Mouse (Mus musculus): ENCODE measurements at regions not wholly inside any gene's neighbourhood (a gene's known extent, or its start where the extent isn't known, plus 50 kb on each side); places are given as distances from the start of the nearest gene placed in this dataset.
A peak's percentile ranks its signal among the peaks of the same experiment; 100 is the strongest.

DNA sequence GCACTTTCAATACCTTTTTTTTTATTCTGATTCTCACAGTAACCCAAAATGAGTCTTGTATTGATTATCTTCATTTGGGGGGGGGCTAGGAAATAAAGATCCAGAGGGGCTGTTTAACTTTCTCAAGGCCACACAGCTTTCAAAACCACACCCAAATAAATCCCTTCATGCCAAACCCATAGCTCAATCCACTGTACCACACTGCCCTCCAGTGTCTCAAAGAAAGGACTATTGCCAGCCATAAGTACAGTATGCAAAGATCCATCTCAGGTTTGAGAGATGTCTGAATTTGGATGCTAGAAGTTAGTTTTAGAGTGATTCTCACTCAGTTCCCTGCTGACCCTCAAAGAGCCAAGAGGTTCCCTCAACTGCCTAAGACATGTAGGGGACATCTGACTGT, 120.1 kb upstream of the Gm26657 start:
- no peak for DNase-seq (ENCODE audit: low read depth)

DNA sequence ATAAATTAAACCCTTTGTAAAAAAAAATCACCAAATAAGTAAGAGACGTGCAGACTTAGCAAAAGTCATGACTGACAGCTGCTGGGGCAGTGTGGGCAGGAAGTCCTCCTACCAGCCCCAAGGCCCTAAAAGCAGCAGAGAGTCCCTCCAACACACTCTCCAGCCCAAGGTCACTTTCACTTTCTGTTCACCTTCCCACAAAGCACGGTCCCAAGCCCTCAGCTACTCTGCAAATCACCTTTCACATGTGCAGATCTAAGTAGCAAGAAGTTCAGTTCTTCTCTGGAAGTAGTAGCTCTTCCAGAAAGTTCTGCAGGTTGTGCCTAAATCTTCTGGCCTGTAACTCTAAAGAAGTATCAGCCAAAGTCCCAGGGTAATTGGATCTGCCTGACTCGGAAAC, 120.8 kb upstream of the Gm26657 start:
- DNase-seq (ENCODE audit: low read depth) = no peak

DNA sequence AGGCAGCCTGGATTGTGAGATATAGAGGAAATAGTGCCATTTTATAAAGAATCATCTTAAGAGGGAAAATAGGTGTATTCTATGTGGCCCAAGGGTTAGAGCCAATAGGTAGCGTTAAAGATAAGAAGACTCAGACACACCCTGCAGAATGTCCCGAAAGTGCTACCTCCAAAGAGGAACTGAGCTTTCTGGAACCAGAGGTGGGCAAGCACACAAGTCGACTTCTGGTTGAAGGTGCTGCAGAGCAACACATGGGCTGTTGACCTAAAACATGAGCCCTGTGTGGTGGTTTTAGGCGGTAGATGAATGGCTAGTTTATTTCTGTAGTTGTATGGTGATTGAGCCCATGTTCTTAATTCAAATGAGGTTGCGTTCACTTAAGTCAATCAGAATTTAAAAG, 121.4 kb upstream of the Gm26657 start:
- DNase-seq (ENCODE audit: low read depth) = no peak

DNA sequence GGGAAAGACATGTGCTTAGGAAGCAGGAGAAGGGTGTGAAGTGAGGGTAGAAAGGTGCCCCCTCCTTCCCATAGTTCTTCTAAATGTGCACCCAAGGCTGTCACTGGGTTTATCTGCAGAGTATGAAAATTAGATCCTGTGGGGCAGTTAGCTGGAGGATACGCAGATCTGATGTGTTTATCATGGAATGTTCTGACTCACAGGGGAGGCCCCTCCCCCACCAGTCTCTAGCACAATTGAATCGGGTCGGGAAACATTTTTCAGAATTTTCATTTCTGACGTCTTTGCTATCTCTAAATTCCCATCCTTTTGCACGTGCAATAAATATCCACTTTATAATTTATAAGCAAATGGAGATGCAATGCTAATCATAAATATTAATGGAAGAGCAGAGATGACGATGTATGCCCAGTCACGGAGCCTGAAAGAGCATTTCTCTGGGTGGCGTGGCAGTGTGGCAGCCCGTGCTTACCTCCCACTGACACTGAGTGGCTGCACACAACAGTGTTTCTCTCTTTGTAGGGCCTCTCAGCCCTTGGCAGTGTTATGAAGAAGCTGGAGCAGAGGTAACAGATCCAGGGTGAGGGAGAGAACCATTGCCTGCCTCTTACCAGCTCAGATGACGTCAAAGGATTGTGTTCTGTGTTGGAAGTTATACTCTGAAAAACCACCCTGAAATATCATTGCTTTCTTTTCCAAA, 122.1 kb upstream of the Gm26657 start:
- no peak for DNase-seq (ENCODE audit: low read depth)

DNA sequence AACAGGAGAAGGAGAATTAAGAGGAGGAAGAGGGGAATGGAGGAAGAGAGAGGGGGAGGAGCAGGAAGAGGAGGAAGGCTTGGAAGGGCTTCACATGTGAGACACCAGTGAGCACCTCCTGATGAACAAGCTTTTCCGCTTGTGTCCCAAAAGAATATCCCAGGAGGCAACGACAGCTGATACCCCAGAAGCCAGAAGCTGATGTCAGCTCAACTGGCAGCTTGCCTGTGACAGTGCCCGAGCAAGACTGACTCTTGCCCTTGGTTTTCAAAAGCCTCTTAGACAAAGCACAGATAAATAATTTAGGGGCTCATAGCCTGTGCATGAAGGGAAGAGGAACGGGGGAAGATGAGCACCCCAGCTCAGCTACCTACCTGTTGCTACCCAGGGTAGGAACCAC, 127.5 kb upstream of the Gm26657 start:
- no peak for DNase-seq (ENCODE audit: low read depth)

DNA sequence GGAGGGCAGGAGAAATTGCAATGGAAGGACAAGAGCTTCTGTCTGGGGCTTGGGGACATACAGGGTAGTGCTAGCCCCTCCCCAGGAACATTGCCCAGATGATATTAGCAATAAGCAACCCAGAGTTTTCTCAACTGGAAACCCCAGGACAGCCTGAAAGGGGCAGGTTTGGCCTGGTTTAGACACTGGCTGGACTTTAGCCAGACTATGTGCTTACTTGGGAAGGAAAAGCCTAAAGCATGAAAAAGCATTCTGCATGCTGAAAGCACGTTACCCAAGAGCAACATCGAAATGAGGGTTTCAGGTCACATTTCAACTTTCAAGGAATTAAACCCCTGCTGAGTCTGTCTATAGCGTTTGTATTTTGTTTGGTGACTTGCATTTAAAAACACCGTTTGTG, 128.1 kb upstream of the Gm26657 start:
- DNase-seq (ENCODE audit: low read depth) = no peak

DNA sequence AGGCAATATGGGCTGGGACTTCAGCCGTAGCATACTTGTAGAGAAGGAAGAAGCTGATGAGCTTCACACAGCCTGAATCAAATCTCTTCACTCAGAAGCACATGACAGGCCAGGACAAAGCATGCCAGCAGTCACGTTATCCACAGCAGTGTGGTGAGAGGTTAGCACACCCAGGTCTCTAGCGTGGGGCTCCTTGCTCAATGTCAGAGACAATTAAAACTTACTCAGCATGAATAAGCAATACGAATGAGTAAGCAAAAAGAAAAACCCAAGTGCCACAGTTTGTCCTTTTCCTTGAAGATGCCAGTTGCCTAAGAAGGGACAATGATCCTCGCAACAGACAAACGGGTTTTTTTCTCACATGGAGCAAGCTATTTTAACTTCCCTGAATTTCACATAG, 129.6 kb upstream of the Gm26657 start:
- no peak for DNase-seq (ENCODE audit: low read depth)

DNA sequence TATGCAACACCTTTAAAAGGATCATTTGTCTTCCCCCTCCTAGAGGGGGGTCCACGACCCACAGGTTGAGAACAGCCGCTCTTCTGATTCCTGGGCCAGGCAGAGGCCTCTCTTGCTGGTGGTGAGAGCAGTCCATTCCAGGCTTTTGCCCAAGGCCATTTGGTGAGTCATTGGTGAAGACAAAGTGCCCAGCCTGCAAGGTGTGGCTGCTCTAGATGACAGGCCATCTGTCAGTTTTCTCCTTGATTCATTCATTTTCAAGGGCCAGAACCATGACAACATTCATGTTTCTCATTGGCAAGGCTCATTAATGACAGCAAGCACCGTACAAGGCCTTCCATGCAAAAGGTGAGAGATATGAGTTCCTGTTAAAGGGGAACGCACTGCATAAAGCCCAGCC, 131.2 kb upstream of the Gm26657 start:
- no peak for DNase-seq (ENCODE audit: low read depth)

DNA sequence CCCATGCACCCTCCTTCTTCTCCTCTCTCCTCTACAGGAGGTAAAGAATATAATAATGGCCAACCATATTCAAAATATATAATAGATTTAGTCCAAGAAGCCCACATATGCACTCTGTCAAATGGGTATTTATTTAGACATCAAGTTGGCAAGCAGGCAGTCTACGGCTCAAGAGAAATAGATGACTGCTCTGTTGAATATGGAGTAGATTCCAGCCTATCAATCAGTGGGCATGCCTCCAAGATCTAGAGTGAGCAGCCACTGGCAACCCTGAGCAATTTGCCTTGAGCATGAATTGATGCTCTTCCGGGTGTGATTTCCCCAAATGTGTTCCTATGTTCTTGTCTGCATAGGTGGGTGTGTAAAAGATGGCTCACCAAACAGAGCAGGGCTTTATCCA, 141.5 kb upstream of the Gm26657 start:
- no peak for DNase-seq (ENCODE audit: low read depth)

DNA sequence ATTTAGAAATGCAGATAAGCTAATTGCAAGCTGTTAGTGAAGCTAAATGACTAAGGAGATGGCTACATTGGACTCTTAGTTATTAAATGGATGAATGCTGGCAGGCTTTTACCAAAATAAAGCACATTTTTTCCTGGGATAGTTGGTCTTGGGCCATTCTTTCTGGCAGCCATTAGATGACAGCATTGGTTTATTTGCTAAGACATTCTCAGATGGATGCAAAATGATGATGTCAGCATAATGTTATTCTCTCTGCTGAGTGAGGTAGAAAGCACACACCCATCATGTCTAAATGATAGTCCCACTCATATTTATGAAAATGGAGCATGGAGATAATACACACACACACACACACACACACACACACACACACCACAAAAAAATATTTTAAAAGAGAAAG, 141.9 kb upstream of the Gm26657 start:
- no peak for DNase-seq (ENCODE audit: low read depth)

DNA sequence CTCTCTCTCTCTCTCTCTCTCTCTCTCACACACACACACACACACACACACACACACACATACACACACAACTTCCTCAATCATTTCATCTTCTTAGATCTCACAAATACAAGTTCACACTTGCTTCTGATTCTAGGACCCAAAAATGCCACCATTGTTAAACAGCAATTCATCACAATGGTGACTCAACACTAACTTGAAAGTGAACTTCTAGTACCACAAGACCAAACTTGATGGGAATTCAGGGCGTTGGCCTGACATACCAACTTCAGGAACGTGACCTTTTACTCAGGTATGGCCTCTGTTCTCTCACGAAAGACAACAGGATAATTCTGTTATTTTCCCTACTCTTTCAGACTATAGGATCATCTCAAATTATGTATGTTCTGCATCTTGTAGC, 157.5 kb upstream of the Gm26657 start:
- peak; percentile 9 for DNase-seq (ENCODE audit: low read depth)

DNA sequence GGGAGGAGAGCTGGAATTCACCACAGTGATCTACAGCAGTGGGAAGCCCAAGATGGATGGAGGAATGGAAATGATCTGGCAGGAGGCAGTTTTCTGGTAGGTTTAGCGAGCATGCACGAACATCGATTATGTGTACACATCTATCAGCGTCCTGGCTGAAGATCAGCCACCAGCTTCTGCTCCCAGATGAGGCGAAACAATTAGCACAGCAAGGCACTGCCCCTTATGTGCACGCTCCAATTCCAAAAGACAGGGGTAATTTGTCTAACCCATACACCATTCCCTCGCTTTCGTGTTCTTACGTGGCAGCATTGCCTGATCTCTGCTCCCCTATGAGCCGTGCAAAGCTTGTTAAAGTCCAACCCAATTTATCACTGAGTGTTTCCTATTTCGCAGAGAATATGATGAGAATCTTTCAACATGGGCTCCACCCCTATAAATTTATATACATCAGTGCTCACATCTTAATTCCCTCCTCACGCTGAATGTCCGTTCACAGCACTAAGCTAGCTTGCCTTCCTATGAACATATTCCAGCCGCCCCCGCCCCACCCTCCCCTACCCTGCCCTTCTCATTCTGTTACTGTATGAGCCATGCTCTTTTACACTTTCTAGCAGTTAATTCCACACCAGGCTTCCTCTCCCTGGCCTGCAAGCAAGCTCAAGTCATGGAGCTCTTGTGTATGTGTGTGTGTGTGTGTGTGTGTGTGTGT, 162.9 kb upstream of the Gm26657 start:
- no peak for DNase-seq (ENCODE audit: low read depth)

DNA sequence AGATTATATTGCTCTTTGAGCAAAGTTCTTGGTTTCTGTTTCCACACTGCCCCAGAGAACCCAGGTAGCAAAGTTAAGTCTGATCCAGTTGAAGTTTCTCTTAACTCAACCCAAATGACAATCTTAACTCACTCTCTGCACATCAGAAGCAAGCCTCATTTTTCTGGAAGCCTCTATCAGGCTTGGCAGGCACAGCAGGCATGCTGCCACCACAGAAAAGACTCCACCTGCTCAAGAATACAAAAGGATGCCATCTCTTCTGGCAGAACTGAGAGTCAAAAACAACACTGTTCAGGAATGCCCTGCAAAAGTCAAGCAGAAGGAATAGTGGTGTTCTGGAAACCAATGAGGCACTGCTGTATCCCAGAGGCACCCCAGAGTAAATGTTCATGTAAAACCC, 187.7 kb upstream of the Gm26657 start:
- DNase-seq (ENCODE audit: low read depth) = no peak

DNA sequence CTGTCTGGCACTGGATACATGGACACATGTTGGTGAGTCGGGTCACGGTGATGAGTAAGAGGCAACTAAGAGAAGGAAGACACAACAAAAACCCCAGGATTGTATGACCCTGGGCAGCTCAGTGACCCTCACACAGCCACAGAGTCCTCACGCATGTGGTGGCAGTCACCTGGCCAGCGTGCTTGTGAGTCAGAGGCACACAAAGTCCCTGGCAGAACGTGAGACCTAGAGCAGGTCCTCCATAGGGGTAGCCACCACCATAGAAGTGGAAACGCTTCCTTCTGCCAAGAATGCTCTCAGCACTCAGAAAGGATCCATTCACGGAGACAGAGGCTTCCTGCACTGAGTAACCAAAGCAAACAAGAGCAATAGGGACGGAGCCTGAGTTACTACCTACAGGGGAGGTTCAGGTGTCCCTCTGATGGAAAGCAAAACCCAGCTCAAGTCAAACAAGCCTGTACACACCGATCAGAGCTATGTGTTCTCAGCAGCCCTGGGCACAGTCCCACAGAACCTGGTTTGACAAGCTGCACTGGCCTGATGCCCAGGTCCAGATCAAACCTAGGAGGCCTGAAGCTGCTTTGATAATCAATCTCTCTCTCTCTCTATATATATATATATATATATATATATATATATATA, 206.4 kb upstream of the Gm26657 start:
- DNase-seq (ENCODE audit: low read depth) = no peak

DNA sequence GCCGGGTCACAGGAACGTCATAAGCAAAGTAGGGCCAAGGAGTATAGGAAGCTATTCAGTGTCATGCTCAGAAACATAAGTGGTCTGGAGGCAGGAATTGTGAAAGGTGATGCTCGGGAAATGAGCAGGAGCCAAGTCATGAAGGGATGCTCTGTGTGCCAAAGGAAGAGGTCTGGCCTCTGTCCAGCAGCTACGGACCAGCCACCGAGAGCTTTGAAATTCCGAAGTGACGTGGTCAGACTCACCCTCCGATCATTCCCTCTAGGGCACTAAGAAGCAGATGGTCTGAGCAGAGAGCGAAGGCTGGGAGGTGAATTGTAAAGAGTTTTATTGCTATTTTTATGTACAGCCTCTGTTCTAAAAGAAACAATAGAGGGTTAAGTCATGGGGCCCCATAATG, 206.9 kb upstream of the Gm26657 start:
- DNase-seq (ENCODE audit: low read depth) = no peak

DNA sequence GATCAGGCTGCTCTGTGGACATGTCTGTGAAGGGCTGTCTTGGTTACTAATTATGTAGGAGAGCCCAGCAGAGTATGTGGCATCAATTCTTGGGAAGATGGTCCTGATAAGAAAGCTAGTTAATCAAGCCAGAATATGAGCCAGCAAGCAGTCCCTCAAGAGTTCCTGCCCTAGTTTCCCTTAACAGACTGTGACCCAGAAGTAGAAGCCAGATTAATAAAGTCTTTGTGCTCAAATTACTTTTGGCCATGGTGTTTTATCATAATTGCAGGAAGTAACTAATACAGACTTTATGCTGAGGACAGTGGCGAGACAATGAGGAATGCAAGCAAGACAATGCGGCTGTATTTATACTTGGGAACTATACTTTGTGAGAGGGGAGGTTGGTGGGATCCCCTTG, 211.3 kb upstream of the Gm26657 start:
- DNase-seq (ENCODE audit: low read depth) = no peak

DNA sequence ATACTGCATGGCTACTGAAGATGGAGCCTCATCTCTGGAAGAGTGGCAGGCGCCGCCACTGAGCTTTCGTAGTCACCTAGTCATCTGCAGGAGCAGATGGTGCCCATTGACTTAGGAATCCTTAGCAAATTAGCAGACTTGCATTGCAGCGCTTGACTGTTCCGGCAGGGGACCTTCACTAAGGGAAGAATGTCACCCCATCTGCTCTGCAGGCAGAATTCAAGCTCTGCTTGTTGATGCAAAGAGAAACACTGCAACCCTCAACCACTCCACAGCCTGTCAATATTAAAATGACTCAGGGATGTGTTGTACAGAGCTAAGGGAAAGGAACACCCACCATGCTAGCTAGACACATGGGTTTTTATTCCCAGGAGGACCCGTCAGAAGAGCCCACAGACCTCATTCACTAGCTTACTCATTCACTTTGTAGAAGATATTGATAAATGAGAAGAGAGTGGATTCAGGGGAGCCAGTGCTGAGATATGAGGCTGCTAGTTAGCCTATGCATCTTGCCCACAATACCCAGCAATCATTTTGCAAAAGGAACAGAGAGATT, 215.4 kb upstream of the Gm26657 start:
- DNase-seq (ENCODE audit: low read depth) = no peak

DNA sequence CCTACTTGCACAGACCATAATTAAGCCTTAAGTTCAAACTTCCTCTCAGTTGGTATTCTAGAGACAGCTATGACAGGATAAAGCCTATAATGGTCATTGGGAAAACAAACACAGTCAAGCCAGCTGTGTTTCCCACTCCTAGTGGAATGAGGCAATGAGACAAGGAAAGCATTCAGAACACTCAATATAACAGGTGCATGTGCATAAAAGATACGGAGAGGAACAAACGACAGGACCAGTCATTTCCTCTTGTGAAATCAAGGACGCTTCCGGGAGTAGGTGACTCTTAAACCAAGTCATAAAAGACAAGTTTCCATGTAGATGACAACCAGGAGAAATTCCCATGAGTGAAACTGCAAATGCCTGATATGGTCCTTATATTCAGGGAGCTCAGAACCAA, 232.1 kb upstream of the Gm26657 start:
- no peak for DNase-seq (ENCODE audit: low read depth)

DNA sequence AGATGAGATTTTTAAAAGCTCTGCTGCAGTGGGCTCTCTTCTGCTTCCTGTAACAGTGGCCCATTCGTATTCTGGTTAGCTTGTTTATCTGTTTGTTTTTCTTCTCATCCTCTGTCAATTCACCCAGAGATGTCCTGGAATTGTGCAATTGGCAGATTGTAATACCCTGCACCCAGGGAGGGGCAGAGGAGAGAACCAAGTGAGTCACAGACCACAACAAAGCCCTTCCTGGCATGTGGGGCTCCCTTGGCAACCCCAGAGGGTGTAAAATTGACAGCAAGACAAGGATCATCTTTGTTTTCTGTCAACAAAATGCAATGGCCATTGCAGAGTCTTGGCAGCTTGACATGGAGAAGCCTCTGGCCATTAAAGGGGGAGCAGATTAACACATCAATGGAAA, 233.1 kb upstream of the Gm26657 start:
- no peak for DNase-seq (ENCODE audit: low read depth)

DNA sequence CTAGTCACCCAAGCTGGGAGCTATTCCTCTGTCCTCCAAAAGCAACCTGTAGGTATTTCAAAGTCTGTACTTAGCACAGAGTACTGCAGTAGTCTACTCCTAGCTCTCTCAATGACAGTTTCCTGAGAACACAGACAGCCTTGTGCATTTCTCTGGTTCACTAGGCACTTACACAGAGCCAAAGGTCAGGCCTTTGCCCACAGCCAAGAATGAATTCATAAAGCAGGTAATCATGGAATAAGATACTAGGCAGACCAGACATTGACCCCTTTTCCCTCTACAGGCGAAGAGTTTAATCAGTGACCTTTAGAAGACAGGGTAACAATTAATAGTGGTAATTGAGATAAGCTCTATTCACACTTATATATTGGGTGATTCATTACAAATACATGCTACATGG, 233.8 kb upstream of the Gm26657 start:
- DNase-seq (ENCODE audit: low read depth) = no peak

DNA sequence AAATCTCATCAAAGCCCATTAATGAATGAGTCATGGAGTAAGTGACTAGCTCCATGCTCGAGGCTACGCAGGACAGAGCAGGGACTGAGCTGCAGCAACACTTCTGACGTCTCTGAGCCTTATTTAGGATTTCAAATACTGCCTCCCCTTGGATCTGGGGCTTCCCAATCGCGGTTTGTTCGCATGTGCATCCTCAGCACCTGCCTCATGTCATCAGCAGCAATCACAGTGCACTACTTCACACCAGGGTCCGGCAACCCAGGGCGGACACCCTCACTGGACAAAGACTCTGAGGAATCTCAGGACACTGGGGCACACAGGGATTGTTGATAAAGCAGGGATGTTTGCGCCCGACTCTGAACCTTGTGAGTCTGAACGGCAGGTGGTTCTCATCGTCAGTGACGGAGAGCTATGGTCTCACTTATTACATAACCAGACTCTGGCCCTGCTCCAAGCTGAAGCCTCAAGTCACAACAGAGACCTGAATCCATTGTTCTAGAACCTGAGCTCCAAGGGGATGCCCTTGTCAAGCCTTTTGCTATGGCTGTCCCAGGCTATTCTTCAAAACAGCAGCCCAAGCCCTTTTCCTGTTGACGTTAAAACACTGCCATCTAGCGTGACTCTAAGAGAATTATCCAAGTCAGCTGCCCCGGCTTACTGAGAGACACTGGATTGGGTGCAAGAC, 247.2 kb upstream of the Gm26657 start:
- no peak for DNase-seq (ENCODE audit: low read depth)

DNA sequence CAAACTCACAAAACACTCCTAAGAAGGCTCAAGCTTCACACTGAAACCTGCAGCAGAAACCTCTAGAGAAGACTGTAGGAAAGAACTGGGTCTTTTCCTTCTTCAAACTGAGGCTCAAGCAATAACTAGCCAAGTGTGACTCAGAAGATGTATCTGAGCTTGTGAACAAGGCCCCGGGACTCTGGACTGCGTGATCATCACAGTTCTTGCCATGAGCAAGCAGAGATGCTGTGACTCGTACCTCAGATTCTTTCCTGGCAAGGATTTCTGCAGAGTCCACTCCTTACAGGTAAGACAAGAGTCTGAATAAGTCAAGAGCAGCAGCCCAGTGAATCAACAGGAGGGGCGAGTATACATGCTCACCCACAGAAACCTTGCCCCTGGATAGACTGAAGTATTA, 250.5 kb upstream of the Gm26657 start:
- no peak for DNase-seq (ENCODE audit: low read depth)

DNA sequence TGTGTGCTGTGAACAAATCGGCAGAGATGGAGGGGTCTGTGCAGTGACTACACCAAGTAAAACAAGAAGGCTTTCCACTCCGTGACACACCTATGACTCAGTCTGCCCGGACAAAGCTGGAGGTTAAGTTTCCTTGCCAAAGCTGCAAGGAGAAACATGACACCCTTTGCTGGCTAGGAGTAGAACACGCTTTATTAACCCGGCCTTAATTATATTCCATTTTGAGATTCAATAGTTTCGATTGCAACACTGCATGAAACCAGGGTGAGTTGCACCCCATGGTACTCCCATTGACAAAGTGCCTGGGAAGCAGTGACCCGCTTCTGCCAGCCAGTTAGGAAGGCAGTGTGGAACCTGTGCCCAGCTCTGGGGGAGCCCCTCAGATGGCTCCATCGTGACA, 256.2 kb upstream of the Gm26657 start:
- DNase-seq (ENCODE audit: low read depth) = no peak

Data from gonadal fat pad, adult 2 months (tissue).